In genomic region chr7:135870981-135871380, GRCm38 (mm10) we compare ENCODE assay signal across 15 mouse cellular contexts.
"Had no signal": no experiment of that assay in that cellular context is flagged by ENCODE, and none has a peak within 500 bp of the region (broad histone marks: within the 10 kb centered on the region; RNA-seq: fewer than 3 reads in every experiment).

No protein-coding gene starts in this region.

- H3K27ac ChIP-seq: left cerebral cortex, adult 2 months; liver, embryonic 12.5 days; midbrain, embryonic 15.5 days; neural tube, embryonic 13.5 days had no signal

- H3K4me2 ChIP-seq: liver, embryonic 12.5 days; midbrain, embryonic 11.5 days; midbrain, embryonic 15.5 days; neural tube, embryonic 13.5 days had no signal

- ATAC-seq: liver, embryonic 12.5 days; midbrain, embryonic 15.5 days had no signal

- H3K4me1 ChIP-seq: liver, embryonic 12.5 days; megakaryocyte, embryonic 14.5 days; midbrain, embryonic 15.5 days had no signal

- H3K9ac ChIP-seq: liver, embryonic 12.5 days; midbrain, embryonic 15.5 days; neural tube, embryonic 13.5 days had no signal

- H3K36me3 ChIP-seq: limb, embryonic 10.5 days; liver, embryonic 12.5 days; midbrain, embryonic 15.5 days; neural tube, embryonic 13.5 days had no signal

- DNase-seq: kidney, adult 8-10 months; kidney, postnatal 25 days; lung, postnatal 14 days; retina, postnatal 1 day; right cerebral cortex, postnatal 4 days; spleen, adult 18-20 months; thymus, adult 18-20 months; thymus, postnatal 25 days had no signal

- H3K4me3 ChIP-seq: left cerebral cortex, adult 2 months; limb, embryonic 10.5 days; liver, embryonic 12.5 days; megakaryocyte, embryonic 14.5 days; midbrain, embryonic 15.5 days; neural tube, embryonic 13.5 days had no signal

- H3K9me3 ChIP-seq: limb, embryonic 10.5 days; liver, embryonic 12.5 days; megakaryocyte, embryonic 14.5 days; midbrain, embryonic 15.5 days; neural tube, embryonic 13.5 days had no signal

- H3K27me3 ChIP-seq: midbrain, embryonic 15.5 days; neural tube, embryonic 13.5 days had no signal
